Mouse (Mus musculus) gonadal fat pad, adult 2 months (tissue): ENCODE data around the gene Pgm5. TPM values are rescaled to one million over a fixed set of nuclear protein-coding genes. Genes with fewer than 3 reads are reported as not detected.
A peak's percentile ranks its signal among the peaks of the same experiment; 100 is the strongest.

Experiments
- DNase-seq: peaks from one replicate; pipeline ENCODE4 v3.0.0-alpha.2; 2012; ENCODE audit warnings: low read depth
- polyA plus RNA-seq: library from polyadenylated mRNA; depleted of rRNA; stranded (reverse); fragments of >200 nt; gene quantifications from 2 replicates; pipeline ENCODE4 v1.2.3, GENCODE M21; 2012; rRNA removed

The Pgm5 gene
- polyA plus RNA-seq, 1 experiment: 45.2 TPM

DNA sequence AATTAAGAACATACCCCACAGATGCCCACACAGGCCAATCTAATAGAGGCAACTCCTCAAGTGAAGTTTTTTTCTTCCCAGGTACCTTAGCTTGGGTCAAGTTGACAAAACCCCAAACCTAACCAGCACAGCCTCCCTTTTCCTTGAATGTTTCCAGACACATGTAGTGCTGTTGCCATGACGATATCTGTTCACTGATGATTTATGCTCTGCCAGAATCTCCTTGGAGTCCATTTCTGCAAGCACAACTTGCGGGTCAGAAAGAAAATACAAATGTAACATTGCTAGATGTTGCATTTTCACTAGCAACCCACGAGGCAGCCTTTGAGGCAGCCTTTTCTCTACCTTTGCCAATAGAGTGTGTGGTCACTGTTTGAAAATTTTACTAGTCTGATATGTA, 194.1 kb downstream of the Pgm5 start:
- no peak for DNase-seq

DNA sequence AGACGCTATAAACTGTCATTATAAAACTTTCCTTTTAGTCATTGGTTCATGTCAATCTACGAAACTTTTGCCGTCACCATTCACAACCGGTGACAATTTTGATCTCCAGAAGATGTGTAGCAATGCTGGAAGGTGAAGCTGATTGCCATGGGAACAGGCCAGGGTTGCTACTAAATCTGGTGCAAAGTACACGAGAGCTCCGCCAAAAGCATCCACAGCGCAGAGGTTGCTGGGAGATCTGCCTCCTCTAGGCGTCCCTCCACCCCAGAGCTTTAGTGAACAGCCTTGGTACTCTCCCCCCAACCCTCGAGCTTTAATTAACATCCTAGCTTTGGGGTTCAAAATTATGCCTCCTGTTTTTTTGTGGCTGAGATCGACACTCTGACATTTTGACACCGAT, 195.9 kb downstream of the Pgm5 start:
- DNase-seq: no peak

DNA sequence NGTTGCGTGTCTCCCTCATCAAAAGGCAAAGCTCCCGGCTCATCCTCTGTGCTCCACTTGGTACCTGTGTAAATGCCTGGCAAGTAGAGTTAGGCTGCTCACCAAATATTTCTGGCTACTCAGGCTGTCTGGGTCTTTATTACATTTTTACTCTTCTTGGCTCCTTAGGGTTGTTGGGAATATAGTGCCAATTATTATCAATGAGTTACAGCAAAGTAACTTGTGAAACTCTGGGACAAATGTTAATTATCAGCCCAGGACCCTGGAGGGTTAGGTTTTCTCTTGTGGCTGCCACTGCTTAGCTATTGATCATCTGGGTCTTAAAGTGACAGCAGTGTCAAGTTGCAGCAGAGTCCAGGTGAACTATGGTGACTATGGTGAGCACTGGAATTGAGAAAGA, 199.3 kb downstream of the Pgm5 start:
- DNase-seq: no peak

DNA sequence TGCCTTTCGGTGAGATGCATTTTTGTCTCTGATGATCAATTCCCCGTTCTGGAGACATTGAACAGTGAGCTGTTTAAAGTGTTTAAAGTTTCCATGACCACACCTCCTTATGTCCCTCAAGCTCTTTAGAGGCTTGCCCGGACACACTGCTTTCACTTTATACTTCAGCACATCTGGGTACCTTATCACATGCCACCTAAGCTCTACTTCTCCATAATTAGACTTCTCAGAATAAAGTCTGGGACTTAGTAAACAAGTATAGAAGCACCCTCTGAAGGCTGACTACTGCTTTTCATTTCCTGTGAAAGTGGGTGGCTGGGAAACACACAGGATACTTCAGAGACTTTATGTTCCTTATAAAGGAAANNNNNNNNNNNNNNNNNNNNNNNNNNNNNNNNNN, 204.7 kb downstream of the Pgm5 start:
- no peak for DNase-seq

DNA sequence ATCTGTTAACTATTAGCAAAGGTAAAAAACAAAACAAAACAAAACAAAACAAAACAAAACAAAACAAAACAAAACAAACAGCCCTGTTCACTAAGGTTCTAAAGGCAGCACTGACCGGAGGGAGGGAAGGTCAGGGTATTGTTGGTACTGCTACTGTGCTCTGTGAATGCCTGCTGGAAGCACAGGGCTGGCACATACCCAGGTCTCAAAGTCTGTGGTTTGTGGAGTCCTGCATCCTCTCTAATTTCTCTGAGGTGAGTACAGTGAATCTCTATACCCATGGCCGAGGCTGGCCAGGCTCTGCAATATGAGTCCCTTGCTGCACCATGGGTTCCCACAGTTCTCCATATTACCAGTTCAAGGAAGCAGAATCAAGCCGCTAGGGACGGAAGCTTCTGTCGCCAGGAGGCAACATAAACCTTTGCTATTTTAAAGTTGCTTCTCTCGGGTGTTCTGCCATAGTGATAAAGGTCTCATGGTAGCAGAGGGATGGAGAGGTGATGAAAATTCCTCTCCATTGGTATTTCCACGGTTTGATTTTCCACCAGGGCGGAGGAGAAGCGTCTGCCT, 208.3 kb downstream of the Pgm5 start:
- no peak for DNase-seq

DNA sequence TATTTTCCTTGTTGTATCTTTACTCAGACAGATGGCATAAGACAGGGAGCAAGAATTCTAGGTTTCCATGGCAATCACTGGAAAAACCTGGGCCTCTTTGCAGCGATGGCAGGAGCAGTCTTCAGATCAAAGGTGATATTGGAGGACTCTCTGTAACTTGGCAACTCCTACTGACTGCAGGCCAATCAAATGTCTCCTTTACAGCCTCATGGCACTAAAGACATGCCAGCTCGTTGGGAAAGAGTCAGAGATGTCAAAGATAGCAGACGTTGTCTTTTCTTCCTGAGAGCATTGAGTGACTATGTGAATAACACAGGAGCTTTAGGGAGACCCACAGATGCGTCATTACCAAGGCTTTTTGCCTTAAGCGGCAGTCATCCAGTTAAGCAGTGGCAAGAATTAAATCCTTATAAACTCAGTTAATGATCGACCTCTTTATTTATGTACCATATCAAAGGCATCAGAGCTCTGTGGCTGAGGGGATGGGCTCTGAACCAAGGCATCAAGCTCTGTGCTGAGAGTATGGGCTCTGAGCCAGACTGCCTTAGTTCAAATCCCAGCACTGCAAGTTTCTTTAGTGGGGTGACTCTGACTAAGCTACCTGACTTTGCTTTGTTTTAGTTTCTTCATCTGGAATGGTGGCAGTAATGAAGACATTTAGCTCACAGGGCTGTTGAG, 209.2 kb downstream of the Pgm5 start:
- peak; percentile 82 for DNase-seq

DNA sequence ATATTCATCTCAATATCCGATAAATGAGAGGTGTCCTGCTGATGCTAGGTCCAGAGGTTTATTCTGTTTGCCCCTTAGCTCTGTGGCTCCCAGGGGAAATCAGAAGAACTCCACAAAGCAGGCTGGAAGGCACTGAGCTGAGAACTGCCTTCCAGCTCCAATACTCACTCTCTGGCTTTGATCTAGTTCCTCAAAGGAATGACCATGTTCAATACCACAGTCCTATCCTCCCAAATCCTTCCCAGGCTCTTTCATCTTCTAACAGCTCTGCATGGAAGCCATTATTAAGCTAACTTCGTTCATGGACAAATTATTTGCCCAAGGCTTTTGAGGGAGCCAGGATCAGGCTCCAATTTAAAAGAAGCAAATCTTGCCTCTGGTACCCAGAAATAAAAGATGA, 210.1 kb downstream of the Pgm5 start:
- no peak for DNase-seq

DNA sequence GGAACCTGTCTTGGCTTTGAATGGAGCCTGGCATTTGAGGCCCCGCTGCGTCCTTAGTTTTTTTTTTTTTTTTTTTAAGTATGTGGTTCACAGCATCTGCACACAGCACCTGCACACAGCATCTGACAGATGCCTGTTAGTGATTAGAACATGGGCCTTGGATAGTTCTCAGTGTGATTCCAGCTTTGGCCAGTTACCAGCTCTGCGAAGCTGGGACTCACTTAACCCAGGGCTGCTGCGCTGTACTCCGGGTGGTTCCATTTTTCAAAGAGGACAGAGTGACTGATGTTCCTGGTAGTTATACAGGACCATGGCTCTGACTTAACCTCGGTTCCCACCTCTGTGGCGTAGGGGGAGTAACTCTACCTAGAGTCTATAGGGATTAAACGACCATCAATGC, 211.2 kb downstream of the Pgm5 start:
- DNase-seq: no peak

DNA sequence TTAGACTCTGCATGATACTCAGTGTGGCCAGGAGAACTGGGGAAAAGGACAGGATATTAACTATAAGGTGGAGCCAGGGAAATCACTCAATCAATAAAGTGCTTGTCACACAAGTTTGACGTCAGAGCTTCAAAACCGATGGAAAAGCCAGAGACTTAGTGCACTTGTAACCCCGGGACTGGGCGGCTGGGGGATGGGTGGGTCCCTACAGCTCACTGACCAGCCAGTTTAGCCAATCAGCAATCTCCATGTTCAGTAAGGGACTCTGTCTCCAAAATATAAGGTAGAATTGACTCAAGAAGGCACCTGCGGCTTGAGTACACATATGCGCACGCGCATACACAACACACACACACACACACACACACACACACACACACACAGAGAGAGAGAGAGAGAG, 213.6 kb downstream of the Pgm5 start:
- DNase-seq: no peak

DNA sequence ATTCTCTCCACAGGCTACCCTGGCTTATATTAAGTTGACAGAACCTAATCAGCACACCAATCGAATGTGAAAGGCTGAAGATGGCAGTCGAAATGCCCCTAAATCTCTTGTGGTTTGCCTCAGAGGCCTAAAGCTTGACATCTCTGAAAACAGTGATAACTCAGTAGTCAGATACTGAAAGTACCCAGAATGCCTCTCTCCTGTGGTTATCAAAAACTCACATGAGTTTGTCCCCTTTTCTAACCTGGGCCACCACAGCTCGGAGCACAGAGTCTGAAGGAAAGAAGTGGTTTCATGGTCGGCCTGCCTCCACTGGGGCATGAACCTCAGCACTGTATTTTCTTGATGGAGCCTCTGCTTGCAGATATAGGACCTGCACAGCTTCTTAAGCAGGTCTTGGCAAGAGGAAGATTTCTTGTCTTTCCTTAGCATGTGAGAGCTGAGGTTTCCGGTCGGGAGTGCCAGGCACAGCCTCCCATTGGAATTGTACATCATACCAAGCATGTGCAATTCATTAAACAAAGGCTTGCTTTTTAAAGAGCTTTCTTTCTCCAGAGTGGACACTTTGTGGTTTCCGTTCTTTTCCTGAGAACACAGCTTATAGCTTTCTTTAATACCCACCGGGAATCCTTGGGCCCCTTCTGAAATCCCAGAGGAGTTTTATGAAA, 215.4 kb downstream of the Pgm5 start:
- DNase-seq: no peak

DNA sequence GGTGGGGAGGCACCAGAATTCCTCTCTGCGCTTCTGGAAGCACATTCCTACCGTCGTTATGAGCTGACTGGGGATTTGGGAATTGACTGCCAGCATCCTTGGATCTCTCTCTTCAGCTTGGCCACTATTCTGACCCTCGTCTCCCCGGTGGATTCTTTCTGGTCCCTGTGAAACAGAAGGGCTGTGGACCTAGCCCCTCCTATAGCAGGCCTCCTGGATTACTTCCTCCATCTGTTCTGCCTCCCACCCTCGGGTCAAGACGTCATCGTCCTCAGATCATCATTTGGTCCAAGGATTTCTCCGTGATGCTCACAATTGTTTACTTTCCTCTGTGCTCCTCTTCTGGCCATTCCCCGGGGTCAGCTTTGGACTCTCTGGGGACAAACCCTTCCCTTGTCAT, 216.7 kb downstream of the Pgm5 start:
- DNase-seq: no peak

DNA sequence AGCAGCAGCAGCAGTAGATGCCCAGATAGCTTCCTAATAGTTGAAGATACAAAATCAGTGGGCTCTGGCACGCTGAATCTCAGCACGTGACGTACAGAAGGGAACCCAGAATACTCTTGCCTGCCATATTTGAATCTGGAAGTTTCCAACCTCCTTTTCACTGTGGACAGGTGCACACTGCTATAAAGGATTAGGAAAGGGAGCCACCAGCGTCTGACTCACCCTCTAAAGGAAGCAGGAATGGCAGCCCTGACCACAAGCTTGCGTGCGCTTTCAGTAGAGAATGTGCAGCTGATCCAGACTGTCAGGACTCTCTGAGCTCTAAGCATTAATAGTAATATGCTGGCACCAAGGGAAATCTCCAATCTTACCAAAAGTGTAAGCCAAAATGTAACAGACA, 220.7 kb downstream of the Pgm5 start:
- no peak for DNase-seq

DNA sequence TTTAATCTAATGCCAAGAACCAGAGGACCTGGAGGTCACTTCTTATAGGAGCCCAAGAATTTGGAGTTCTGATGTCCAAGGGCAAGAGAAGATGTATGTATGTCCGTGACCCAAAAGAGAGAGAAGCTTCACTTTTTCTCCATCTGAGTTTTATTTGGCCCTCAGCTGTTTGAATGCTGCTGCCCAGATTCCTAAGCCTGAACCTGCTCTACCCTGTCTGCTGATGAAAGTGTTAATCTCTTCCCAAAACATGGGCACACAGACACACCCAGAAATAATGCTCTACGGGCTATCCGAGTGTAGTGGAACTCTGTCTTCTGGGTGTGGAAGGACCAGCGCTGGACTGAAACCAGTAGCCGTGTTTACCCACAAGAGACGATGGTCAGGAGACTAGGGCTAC, 223.7 kb downstream of the Pgm5 start:
- no peak for DNase-seq

DNA sequence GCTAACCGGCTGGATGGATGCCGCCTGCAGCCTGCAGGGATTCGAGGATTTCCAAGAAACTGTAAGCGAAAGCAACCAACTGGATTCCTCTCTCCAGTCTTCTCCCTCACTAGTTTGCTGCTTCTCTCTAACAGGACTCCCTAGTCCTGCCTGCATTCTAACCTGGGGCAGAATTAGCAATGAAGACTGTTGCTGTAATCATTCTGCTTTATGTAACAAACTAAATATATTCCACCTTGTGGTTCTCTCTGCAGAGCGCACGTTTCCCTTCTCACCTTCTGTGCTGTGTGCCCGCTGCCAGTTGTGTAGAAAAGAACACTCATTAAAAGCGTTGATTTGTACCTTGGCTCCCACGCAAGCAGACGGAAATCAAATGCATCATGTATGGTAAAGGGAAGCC, 225.0 kb downstream of the Pgm5 start:
- no peak for DNase-seq

DNA sequence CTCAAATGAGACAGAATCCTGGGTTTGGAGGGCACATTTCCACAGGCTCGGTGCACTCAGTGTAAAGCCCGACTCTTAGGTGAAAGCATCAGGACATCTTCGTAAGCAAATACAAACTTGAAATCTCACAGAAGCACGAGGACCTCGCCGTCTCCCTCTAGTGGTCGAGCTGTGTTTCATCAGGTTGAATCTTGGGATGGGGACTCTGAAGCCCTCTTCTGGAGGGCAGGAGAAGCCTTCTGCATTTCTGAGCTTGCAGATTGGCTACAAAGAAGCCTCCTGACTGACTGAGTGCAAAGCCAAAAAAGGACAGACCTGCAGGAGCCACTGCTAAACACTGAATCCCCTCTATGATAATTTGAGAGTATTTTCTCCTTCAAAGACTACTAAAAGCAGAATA, 227.1 kb downstream of the Pgm5 start:
- no peak for DNase-seq

Other genes starting within 250 kb of the Pgm5 start
- 2.3 and 2.5 TPM in 2 replicates for gene Tmem252, start 187.8 kb downstream of the Pgm5 start, polyA plus RNA-seq
- 39.2 and 42.9 TPM in 2 replicates for gene Gm10053, start 13.8 kb upstream of the Pgm5 start, polyA plus RNA-seq
- not detected in 2 replicates for gene Foxd4, start 39.3 kb upstream of the Pgm5 start, polyA plus RNA-seq
- 3.2 and 3.3 TPM in 2 replicates for gene Cbwd1, start 99.8 kb upstream of the Pgm5 start, polyA plus RNA-seq
- gene Dock8, start 137.7 kb upstream of the Pgm5 start, polyA plus RNA-seq: 5.7 and 9.2 TPM in 2 replicates